Mouse (Mus musculus) T-helper 1 cell (primary cell): ENCODE measurements around the gene Zfp787.
"Not testable (repeated sequence)": the region's sequence is repeated elsewhere in the genome, so short reads cannot be mapped to it uniquely, and the experiment has no call there.

ENCODE experiments used
- in situ Hi-C: fragments of 300-600 bp; cut with MboI, MseI; formaldehyde crosslinking; loops from one replicate; pipeline ENCODE4 v1.15.1; 2025; ENCODE audit warnings: high pct_unique_total_duplicates

Zfp787 gene

GRCm38 (mm10) chr7:6126690-6127448, 28.9 kb downstream of the Zfp787 start:
- in situ Hi-C loops: loop anchor here (5.0 kb wide), 1 partner anchor 65 kb away; no protein-coding TSS in a partner anchor

GRCm38 (mm10) chr7:6121128-6121527, 34.7 kb downstream of the Zfp787 start:
- in situ Hi-C loops: not testable (repeated sequence)

- in situ Hi-C loops: not testable (repeated sequence)
Observed at GRCm38 (mm10) chr7:6120104-6120503, 35.7 kb downstream of the Zfp787 start.

GRCm38 (mm10) chr7:6119501-6119900, 36.3 kb downstream of the Zfp787 start:
- in situ Hi-C loops: no loop called here
